Mouse (Mus musculus): Measurements from ENCODE around the gene Ccdc149. TPM values are rescaled to one million over a fixed set of nuclear protein-coding genes. Genes with fewer than 3 reads are reported as not detected.

The Ccdc149 gene
- total RNA-seq, 2 experiments from 2014 or later, result 1.3 to 1.5 TPM

DNA sequence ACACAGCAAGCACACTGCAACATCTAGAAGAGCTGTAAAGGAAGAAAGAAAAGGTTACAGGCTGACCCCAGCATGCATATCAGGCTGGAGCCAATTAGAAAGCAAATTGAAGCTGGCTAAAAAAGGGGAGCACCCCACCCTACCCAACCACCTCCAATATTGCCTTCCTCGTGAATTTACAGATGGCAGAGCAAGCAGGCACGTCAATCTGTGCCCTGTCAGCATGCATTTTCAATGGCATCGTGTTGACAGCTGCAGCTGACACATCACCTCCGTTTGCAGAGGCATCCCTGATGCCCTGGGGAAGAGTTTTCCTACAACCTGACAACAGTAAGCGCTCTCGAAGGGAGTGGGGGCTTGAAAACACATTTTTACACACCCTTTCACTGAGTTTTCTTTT, 14.2 kb downstream of the Ccdc149 start:
- intact Hi-C loops (cut with DNase I), result no loop called here
- no peak for DNase-seq

DNA sequence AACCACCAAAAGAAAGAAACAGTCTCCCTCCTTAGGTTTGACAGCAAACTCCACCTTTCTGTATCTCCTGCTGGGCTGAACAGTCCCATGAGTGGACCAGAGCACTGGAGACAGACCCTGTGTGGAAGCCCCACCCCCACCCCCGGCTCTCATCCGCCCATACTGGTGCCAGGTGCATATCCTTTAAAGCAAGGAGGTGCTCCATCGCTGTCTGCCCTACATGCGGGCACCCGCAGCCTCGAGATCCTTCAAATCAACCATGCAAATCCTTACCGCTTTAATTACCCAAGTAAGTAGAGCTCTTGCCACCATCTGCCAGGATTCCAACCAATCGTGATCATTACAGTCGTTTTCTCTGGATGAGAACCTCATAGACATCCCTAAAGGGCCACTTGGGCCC, 20.5 kb downstream of the Ccdc149 start:
- no peak for DNase-seq
- intact Hi-C loops (cut with DNase I), result no loop called here

DNA sequence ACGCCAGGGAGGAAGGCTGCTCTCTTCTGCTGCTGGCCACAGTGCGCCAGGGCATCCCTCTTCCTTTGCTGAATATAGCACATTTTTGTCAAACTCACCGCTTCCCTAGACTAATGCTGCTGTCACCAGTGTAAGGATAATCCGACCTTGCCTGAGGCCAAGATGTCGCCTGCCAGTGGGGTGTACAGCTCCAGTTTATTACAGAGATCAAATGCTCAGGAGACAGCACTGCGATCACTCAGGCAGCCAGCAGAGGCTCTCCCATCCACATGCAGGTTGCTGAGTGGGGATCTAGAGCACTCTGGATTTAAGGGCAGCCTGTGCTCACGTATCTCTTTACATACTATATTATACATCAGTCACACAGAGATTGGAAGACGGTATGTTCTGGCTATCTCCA, 22.1 kb downstream of the Ccdc149 start:
- no peak for DNase-seq
- intact Hi-C loops (cut with DNase I), result no loop called here

DNA sequence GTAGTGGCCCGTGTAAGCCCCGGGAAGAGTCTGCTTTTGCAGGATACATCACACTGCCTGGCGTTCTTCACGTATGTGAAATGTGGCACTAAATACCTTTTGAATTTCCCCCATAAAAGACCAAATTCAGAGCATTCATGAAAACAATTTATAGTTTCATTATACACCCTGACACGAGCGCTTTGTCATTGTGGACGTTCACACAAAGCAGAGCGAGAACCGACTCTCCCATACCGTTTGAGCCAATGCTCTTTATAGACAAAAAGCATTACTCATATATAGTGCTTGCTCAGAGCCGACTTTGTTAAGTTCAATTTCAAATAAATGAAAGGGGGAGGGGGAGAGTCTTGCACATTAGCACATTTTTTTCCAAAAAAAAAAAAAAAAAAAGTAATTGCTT, 31.0 kb downstream of the Ccdc149 start:
- DNase-seq, result no peak
- intact Hi-C loops (cut with DNase I), result no loop called here

DNA sequence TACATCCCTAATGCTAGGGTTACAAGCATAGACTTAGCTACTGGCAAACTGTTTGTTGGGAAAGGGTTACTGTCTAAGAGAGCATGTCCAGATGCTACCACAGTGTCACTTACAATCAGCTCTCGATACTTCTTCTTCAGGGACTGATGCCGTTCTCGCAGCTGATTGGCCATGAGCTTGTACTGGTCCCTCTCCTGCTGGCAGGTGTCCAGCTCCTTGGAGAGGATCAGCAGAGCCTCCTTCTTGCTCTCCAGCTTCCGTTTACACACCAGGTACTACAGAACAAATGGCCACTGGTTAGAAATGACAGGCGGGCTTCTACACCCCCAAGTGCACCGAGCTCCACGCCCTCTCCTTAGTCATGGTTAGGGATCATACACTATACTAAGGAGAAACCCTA, 32.4 kb downstream of the Ccdc149 start:
- no peak for DNase-seq
- intact Hi-C loops (cut with DNase I), result no loop called here

DNA sequence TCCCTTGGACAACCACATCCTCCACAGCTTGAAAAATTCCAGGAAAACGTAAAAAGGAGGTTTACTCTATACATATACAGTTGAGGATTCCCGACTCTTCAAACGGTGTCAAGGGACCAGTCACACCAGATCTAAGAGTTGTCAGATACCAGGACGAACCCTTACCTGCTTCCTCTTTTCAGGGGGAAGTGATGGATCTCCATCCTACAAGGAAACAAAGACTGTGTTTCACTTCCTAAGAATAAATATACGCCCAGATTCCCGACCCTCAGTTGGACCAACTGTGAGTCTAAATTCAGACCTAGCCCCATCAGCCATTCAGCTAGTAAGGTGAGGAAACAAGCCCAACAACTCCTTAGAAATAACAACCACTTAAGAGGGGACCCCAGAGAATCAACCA, 35.8 kb downstream of the Ccdc149 start:
- no peak for DNase-seq
- intact Hi-C loops (cut with DNase I), result no loop called here

DNA sequence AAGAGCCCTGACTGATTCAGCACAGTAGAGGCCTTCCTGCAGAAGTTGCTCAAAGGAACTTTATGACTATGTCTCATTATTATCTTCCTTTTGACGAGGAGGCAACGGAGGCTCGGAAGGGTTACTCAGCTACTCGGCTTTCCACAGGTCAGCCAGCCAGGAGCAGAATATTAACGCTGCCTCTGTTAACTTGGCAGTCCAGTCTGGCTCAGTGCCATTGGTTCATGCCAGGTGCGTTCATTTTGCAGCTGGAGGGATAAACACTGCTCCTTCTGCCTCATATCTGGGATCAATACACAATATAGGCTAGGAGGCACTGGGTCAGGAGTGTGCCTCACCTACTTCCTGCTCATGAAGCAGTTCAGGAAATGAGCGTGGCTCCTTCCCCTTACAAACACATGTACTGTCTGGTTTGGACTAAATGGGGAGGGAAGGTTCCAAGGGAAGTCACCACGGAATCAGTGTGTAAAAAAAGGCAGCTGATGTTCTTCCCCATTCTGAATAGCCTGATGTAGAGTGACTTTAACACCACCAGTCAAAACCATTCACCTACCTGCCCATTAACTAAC, 40.0 kb downstream of the Ccdc149 start:
- intact Hi-C loops (cut with DNase I), result no loop called here
- DNase-seq, result no peak

DNA sequence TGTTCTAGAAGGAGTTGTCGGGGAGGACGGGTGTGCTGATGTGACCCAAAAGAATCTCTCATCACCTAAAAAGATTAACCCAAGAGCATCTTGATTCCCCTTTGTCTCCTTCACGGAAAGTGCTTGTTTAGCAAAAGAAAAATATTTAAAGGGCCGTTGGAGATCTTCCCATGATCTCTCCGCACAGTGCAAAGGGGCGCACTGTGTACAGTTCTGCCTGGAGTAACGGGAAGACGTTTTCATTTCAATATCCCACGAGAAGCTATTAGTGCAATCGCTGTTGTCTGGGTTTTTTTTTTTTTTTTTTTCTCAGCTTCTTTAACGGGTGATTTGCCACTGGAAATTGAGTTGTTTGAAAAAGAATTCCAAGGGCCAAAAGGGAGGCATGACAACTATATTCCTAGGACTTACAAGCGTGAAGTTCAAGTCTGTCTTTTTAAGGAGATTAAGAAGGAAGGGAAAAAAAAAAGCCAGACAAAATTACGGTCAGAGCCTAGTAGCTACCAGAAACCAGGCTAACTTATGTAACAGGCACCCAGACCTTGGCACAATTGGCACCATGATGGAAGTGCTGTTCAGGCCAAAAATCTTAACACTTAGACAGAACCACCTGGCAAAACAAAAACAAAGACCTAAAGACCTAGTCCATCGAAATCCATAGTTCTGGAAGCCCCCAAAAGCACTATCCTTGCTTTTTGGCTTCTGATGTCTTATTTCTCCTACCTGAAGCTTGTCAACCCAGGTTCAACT, 41.4 kb downstream of the Ccdc149 start:
- intact Hi-C loops (cut with DNase I), result no loop called here
- DNase-seq, result no peak

DNA sequence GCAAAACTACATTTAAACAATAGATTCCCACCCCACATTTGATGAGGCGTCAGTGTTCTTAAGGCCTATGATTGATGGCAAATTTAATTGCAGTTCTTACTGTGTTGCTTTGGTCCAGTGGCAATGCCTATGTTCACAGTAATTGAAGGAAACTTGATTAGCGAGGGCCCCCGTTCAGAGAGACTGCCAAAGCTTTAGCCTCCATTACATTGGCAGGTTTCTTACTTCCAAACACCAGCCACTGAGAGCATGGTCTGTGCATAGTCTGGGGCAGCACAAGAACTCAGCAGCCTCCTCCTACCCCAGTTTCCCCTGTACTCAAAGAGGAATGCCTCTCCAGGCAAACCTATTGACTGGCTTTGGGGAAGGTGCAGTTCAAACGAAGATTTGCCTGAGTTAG, 42.7 kb downstream of the Ccdc149 start:
- DNase-seq, result no peak
- intact Hi-C loops (cut with DNase I), result no loop called here

DNA sequence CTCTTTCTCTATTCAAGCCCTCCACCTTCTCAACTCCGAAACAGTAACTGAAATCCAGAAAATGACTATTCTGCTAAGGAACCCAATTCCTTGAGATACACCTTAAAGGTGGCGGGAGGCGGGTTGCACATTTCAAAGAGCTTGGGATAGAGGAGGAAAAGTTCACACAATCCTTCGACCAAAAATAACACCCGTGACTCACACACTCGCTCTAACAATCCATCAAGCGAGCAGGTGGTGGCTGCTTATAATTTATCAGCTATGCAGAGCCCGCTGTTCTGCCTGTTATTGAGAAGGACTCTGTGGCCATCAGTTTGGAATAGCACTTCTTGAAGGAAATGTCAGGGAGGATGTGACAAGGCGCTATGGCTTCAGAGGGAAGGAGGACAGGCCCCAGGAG, 45.5 kb downstream of the Ccdc149 start:
- intact Hi-C loops (cut with DNase I), result no loop called here
- DNase-seq, result no peak

DNA sequence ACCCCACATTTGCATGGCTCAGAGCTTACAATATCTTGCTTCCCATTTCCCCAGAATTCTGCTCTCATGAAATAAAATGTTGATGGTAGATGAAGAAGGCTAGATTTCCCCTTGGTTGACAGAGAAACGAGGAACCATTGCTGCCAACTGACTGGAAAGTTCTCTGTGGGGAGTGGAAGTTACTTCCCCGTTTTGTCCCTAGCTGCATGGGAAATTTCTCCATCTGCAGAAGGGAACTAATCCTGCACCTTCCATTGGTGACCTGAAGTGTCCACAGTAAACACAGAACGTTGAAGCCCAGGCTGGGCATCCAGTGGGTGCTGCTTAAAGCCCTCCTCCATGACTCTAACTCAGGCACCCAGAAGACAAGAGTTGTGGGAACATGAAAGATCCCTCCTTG, 47.4 kb downstream of the Ccdc149 start:
- DNase-seq, result no peak
- intact Hi-C loops (cut with DNase I), result no loop called here

DNA sequence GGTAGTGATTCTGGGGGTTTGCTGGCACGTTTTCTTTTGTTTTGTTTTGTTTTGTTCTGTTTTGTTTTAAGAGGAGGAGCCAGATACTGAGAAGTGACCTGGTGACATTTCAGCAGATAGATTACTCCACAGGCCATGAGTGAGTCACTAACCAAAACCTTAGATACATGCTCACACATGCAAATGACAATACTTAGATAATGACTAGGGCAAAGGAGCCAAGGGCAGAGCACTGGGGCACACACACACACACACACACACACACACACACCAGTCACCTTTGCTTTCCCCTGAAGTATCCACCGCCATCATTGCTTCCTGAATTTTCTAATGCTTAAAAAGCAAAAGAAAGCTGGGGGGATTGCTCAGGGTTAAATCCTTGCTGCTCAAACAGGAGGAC, 54.8 kb downstream of the Ccdc149 start:
- no peak for DNase-seq
- intact Hi-C loops (cut with DNase I), result no loop called here

DNA sequence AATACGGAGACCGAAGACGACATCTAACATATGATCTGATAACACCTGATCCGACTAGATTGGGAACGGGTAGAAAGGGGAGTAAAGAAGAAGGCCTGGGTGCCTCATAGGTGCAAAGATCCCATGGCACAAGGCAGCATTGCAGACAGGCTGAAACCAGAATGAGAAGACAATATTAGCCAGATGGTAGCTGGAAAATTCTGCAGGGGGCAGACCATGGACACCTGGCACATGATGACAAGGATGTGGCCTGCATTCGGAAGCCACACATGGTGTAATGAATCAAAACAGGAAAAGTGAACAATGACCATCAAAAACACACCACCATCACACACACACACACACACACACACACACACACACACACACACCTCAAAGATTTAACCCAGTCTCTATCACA, 55.4 kb downstream of the Ccdc149 start:
- DNase-seq, result no peak
- intact Hi-C loops (cut with DNase I), result no loop called here

DNA sequence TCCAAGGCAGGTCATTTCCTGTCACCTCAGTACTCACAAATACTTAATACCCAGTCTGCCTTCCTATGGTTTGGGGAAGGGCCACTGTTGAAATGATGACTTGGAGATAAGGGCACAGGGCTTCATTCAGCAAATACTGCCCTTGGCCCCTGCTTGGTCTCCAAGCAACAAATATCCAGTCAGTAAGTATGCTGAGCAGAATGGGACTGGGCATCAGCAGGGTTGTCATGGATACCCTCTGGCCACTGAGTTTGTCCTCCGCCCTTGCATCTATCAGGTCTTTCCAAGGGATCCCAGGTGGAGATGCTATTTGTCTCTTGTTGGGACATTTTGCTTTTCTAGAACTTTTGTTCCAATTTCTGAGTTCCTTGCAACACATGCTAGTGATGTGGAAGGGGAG, 56.1 kb downstream of the Ccdc149 start:
- intact Hi-C loops (cut with DNase I), result no loop called here
- no peak for DNase-seq

DNA sequence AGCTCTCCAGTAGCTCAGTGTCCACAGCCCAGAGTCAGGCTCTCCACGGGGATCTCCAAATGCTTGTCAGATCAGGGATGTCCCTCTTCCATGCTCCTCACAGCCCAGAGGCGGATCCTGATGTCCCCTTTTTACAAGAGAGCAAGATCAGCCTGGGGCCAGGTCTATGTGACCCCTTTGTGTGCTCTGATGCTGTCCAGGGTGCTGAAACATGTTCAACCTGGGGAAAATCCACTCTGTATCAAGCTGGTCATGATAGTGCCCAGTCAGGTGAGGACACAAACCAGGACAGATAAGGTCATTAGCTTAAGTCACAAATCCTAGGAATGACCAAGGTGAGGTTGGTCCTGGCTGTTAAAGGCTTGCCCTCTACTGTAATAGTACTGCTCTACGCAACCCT, 59.8 kb downstream of the Ccdc149 start:
- no peak for DNase-seq
- intact Hi-C loops (cut with DNase I), result no loop called here

DNA sequence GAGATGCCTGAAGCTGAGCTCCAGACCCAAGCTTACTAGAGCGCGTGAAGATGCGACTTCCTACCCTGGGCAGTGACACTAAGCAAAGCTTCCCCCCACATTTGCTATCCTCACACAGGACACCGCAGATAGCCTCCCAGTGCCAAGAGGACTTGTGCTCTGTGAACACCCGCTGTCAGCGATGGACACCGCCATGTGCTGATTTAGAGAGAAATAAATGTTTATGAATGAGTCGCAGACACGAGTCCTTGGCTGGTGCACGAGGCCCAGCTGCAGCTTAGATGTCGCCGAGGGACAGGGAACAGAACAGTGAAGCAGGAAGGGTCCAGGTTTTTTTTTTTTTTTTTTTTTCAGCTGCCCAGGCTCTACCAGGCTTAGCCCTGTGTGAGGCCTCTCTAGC, 61.1 kb downstream of the Ccdc149 start:
- intact Hi-C loops (cut with DNase I), result no loop called here
- no peak for DNase-seq

DNA sequence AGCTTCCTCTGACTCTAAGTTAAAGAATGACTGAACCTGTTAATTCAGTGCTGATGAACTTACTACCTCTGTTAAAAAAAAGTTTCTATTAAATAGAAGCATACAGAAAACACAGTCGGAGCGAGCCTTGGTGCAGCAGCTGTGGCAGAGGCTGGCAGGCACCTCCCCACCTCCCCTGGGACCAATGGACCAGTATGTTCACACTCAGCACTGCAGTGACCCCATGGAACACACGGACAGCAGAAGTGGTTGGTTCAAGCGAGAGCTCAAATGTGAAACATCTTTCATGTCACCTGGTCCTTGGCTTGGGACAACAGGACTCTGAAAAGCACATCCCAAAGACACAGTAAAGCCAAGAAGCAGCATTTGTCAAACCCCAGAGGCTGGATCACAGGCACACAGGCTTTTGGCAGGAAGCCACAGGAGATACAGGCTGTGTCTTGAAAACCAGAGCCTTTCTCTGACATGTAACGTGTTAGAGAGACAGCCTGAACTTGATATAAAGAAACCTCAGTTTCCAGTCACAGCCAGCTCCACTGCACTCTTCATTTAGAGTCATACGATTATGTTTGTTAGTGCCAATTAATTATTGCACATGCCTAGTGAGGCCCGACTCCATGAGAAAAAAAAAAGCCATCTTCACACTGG, 62.5 kb downstream of the Ccdc149 start:
- no peak for DNase-seq
- intact Hi-C loops (cut with DNase I), result no loop called here

DNA sequence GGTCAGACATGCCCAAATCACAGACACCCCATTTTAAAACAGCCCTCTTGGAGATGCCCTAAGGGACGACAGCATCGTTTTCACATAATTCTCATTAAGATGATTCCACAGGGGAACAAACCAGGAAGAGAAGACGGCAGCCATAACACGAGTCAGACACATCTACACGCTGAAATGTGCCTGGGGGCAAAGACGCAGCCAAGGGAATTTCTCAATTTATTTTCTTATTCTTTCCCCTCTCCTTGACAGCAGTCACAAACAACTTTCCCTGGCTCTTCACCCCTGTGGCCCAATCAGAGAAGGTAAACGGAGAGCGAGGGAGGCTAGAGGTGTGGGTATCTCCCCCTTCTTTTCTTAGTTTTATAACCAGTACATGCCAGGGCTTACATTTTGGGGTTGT, 66.9 kb downstream of the Ccdc149 start:
- intact Hi-C loops (cut with DNase I), result no loop called here
- DNase-seq, result no peak

DNA sequence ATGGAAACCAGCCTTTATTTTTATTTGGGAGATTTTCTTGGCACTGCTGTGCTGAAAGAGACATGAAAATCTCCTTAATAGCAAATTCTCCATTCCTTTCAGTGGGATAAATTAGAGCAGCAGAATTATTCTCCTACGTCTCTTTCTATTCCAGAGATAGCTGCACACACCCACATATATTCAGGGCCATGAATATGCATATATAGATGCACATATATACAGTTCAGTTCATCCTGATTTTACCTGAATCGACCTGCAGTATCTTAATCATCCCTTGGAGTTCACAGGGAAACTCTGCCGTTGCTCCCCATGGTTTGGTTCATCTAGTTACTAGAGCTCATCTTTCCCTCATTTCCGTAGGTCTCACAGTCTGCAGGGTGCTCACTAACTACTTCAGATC, 77.6 kb downstream of the Ccdc149 start:
- intact Hi-C loops (cut with DNase I), result no loop called here
- no peak for DNase-seq

DNA sequence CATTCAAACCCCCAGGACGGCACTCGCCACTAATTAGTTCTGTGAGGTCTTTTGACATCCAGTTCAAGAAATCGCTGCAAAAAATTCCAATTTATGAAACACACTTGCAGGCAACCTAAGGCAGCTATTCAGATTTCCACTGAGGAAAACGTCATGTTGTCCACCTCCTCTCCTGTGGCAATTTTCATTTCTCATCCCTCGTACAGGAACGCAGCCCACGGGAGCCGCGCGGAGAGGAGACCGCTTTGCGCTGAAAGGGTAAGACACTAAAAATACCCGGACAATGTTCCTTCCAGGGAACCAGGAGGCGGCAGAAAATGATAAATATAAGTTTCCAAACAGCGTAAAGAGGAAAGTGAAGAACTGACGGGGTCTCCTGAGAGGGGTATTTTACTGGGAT, 79.8 kb downstream of the Ccdc149 start:
- intact Hi-C loops (cut with DNase I), result no loop called here
- no peak for DNase-seq

DNA sequence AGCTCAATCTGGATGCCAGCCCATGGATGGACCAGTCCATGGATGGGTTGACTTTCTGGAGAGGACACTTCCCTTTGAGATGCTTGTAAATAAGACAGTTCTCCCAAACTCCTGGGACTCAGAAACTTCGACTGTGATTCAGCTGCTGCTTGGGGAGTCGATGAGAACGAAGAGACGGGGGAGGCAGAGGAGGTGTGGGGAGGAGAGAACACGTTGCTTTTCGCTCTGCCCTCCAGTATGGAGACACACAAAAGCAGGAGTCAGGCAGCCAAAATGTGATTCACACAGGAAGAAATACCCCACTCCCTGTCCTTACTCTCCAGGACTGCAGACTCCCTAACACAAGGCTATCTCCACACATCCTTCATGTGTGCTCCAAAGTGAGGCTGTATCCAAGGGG, 80.9 kb downstream of the Ccdc149 start:
- DNase-seq, result no peak
- intact Hi-C loops (cut with DNase I), result no loop called here

DNA sequence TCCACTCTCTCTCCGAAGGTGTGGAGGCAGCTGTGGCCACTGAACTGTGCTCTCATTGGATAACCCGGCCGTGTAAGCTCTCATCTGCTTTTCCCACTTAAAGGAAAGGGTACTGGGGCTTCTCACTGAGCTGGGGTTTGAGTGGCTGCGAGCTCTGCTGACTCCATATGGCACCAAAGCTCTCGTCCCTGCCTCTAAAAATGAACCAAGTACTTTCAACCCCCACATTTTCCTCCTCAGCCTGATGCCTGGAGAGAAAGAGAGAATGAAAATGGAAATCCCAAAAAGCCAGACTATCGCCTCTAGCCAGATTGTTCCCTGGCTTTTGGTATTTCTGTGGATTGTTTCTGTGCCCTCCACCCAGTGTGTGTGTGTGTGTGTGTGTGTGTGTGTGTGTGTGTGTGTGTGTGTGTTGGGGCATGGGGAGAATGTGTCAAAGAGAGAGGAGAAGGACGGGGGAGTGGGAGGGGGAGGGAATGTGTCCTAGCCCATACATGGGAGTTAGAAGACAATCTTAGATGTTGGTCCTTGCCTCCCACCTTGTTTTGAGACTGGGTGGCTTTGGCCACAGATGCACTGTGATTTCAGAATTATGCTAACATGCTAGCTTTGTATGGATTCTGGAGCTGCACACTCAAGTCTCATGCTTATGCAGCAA, 83.1 kb downstream of the Ccdc149 start:
- no peak for DNase-seq
- intact Hi-C loops (cut with DNase I), result loop anchor here (10.0 kb wide), 1 partner anchor 533 kb away; no protein-coding TSS in a partner anchor
